Mouse (Mus musculus) urinary bladder, postnatal 10 days (tissue): Measurements from ENCODE around the gene Mymx.

Source experiments
- DNase-seq: peaks from one replicate; pipeline ENCODE4 v3.0.0; 2022; ENCODE audit warnings: low spot score

The Mymx gene

DNA sequence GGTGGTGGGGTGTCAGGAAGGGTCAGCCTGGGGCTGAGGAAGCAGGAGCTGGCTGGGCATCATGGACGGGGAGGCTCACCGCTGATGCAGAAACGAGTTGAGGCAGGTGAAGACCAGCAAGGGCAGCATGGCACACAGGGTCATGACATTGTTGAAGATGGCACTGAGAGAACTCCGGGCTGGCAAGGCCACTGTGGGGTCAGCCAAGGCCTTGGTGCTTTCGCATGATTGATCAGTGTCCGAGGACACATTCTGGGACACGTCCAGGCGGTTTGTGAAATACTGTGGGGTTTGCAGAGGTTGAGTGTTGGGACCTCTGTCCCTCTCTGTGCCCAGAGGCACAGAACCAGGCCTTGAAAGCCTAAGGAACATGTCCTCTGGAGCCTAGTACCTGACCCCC, 12.1 kb downstream of the Mymx start:
- no peak for DNase-seq

- no peak for DNase-seq
These were observed 12.7 kb downstream of the Mymx start for GRCm38 (mm10) chr17:45589236-45589635.

DNA sequence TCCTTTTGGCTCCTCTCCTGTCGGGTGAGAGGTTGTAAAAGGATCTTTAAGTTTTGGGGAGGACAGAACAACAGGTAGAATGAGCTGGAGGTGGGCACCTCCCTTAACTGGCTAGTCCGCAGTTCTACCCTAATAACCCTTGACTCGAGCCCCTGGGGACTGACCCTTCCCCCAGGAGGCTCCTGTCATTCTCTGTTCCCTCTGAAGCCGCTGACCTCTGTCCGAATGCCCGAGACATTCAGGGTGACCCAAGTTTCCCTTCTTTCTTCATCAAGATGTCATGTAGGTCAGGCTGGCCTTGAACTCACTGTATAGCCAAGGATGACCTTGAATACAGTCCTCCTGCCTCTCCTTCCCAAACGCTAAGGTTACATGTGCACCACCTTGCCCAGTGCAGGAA, 13.5 kb downstream of the Mymx start:
- DNase-seq: no peak

- no peak for DNase-seq
These were observed 15.5 kb downstream of the Mymx start for GRCm38 (mm10) chr17:45586449-45586837.

DNA sequence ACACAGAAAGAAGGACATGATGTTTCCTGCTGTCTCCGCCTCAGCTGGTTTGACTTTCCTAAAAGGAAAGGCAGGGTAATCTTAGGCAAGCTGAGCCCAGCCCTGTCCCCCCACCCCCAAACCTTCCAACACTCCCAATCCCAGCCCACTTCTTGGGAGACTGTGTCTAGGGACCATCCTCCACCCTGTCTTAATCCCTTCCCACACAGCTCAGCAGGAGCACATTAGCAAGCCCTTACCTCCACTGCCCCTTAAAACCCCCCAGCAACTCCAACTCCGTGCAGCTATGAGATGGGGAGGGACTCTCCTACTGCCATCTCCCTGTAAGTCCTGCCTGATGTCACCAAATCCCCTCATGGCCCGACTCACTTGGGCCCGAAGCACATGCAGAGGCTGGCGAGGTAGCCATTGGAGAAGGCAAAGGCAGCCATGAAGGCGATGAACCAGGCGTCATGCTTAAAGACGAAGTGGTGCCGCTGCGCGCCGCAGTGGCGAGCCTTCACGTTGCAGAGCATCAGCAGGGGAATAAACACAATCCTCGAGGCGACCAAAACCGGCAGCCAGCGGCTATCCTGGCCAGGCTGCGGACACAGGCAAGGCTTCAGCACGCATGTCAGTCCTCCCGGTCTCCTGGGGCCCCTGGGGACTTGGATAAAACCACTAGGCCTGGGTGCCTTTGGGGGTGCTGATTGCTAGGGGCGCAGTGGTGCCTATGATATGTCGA, 16.0 kb downstream of the Mymx start:
- DNase-seq: no peak

DNA sequence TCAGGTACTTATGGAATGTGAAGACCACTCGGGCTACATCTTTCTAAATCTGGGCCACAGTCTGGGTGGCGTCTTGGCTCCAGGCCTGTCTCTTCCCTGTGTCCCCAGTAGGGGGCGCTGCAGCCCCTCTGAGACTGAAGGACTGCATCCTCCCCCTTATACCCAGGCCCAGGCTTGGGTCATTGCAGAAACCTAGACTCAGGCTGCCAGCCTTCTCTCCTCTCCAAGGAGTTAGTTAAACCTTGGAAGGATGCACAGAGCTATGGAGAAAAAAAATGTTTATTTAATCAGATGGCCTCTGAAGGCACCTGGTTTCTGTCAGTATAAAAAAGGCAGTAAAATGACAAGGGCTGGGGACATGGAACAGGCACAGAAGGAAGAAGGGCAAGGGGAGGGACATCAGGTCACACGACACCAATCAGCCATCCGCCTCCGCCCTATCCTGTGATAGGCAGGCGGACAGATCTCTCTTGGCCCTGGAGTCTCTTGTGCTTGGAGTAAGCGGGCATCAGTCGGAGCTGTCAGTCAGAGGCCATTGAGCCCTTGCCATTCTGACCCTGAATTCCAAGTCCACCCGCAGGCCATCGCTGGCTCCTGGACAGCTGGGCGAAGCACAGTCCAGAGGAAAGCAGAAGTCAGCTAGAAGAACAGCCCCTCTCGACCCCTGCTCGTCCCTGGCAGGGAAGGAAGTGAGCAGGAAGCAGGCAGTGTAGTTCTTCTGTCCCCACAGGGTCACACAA, 16.8 kb downstream of the Mymx start:
- DNase-seq: peak; percentile 55

GRCm38 (mm10) chr17:45584096-45584896, 17.6 kb downstream of the Mymx start:
- no peak for DNase-seq

DNA sequence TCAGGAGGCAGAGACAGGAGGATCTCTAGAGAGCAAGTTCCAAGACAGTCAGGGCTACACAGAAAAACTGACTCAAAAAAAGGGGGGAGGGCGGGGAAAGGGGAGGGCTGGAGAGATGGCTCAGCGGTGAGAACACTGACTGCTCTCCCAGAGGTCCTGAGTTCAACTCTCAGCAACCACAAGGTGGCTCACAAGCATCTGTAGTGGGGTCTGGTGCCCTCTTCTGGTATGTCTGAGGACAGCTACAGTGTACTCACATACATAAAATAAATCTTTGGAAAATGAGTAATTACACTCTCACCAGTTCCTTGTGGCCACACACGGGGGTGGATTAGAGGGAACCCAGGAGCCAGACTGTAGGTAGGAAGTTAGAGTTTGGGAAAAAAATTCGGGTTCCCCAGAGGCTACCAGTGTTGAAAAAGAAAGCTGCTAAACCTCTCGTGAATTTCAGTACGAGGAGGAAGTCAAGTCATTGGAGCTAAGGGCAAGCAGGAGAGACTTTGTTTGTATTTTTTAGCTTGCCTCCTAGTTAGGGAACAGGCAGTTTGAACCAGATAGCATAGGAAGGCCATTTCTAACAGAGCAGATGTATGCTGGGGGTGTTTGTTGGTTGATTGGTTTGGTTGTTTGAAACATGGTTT, 19.1 kb downstream of the Mymx start:
- no peak for DNase-seq

GRCm38 (mm10) chr17:45582188-45582587, 19.7 kb downstream of the Mymx start:
- no peak for DNase-seq

DNA sequence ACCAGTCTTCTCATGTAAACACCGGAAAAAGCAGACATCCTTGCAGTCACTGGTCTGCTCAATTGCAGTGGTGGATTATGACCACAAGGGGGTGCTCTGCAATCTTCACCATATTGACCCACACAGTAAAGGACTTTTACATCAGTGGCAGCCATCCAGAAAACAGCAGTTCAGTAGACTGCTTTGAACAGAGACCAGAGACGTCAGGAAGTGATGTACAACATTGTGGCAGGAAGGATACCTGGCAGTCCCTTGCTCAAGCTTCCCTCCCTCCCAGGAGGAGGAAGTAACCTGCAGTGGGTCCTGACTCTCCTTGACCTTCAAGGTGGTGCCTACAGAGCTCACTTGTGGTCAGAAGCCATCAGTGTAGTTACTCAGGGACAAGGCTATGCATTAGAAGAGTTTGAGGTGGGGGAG, 20.3 kb downstream of the Mymx start:
- DNase-seq: no peak

- DNase-seq: no peak
These were observed 20.9 kb downstream of the Mymx start for GRCm38 (mm10) chr17:45580958-45581477.

DNA sequence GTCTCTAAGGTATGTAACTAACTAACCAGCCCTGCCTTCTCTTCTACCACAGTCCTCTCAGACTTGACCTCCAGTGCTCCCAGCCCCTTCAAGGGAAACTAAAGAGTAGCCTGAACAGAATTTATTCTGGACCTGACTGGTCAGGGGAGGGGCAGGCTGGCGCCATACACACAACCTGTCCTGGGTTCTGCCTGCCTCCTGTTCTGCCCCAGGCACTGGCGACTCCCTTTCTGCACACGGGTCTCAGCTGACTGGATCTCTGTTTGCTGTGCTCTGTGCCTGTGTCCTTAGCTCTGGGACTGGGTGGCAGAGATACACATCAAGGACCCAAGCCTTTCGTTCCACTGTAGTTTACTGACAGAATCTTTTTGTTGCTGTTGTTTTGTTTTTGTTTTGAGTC, 22.3 kb downstream of the Mymx start:
- DNase-seq: no peak

DNA sequence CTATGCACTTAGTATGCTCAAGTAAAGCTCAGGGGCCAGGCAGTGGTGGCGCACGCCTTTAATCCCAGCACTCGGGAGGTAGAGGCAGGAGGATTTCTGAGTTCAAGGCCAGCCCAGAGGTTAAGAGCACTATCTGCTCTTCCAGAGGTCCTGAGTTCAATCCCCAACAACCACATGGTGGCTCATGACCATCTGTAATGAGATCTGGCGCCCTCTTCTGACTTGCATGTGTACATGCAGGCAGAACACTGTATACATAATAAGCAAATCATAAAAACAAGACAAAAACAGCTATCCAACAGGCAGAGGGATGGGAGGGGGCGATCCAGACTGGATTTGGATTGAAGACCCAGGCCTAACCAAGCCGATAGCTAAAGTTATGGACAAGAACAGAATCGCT, 23.1 kb downstream of the Mymx start:
- DNase-seq: no peak

GRCm38 (mm10) chr17:45578242-45578641, 23.7 kb downstream of the Mymx start:
- DNase-seq: no peak

DNA sequence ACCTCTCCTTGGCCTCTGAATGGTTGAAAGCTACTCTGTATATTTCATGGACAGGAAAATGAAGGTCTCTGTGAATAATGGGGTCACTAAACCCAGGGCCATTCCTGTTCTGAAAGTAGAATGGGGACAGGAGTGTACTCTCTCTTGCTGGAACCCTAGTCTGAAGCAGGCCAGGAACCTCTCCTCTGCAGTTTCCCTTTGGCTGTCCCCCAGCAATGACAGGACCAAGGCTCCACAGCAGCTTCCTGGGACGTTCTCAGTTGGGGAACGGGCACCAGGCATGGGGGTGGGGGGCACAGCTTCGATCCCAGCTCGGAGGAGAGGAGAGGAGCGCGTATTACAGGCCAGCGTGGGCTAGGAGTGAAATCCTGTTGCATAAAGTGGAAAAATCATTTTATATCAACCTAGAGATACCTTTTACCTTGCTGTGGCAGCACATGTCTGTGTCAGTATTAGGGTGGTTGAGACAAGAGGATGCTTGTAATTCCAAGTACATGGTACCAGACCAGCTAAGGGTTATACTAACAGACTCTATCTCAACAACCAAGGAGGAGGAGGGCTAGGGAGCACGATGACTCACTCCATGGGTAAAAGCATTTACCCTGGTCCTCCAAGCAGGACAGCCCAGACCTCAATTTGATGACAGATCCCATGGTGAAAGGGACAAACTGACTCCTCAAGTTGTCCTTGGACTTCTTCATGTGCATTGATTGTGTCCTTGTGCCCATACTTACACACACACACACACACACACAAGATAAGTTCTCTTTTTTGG, 26.6 kb downstream of the Mymx start:
- DNase-seq: no peak

GRCm38 (mm10) chr17:45574129-45574761, 27.7 kb downstream of the Mymx start:
- DNase-seq: no peak

DNA sequence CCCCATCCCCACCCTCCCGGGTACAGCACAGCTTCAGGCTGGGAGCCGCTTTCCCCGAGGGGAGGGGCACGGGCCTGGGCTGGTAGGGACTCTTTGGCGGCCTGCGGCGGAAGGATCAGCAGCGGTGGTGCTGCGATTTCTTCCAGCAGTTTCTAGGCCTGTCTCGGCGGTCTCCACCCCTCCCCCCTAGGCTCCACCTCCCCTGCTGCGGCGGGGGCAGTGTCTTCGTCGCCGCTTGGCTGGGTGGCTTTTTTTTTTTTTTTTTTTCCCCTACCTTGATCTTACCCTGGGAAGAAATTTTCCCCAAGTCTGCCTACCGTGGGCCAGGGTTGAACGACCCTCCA, 28.1 kb downstream of the Mymx start:
- peak; percentile 95 for DNase-seq

DNA sequence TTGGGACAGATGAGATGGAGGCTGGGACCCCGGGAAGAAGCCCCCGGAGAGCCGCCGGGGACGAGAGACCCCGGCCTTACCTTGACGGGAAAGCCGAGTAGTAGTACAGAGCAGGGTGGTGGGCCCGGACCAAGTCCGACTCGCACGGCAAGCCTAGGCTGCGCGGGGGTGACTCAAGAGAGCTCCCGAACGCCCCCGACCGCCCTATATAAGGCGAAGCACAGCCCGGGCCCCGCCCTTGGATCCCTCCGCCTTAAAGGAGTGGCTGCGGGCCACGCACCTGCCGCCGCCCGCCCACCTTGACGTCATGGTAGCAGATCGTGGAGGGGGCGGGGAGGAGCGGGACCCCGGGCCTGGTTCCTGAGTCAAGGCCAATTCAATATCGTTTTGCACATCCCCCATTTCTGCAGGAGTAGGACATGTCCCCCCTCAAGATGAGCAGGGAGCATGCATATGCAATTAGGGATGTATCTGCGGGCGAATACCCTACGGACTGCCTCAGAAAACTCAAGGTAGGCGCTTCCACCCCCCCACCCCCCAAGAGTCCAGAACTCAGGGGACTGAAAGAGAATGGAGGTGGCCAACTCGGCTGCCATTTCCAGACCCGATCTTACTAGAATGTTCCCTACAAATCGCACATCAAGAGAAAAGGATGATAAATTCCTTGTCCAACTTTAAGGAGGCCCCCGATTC, 28.7 kb downstream of the Mymx start, which contains the start of gene Hsp90ab1:
Gene Hsp90ab1 (minus strand): TSS at position 185 of the 693 bp plus-strand sequence.
- DNase-seq: peak; percentile 98

- no peak for DNase-seq
These were observed 29.5 kb downstream of the Mymx start for GRCm38 (mm10) chr17:45572103-45573086.
